Mouse (Mus musculus) bone marrow macrophage, adult 2 months (primary cell): Measurements from ENCODE around the gene Gm11627. TPM values are rescaled to one million over a fixed set of nuclear protein-coding genes. Genes with fewer than 3 reads are reported as not detected.
"Not testable (repeated sequence)": the region's sequence is repeated elsewhere in the genome, so short reads cannot be mapped to it uniquely, and the experiment has no call there.

Experiments
- H3K27ac ChIP-seq: 2 replicates; pipeline ENCODE4 v1.5.1; 2012; ENCODE audit warnings: low read depth, low read length; ENCODE audit not compliant: insufficient read depth
- H3K4me1 ChIP-seq: 2 replicates; pipeline ENCODE4 v1.6.1; 2012; ENCODE audit warnings: low read length; ENCODE audit not compliant: control insufficient read depth, insufficient read depth
- H3K4me3 ChIP-seq: 2 replicates; pipeline ENCODE4 v1.5.1; 2012; ENCODE audit warnings: mild to moderate bottlenecking, low read length, moderate library complexity; ENCODE audit not compliant: insufficient read depth
- CTCF ChIP-seq: IDR thresholded peaks from 2 replicates; pipeline ENCODE4 v1.5.1; 2012; ENCODE audit warnings: low read depth, mild to moderate bottlenecking, low read length, moderate library complexity
- POLR2A ChIP-seq: IDR thresholded peaks from 2 replicates; pipeline ENCODE4 v1.6.1; 2012; ENCODE audit warnings: mild to moderate bottlenecking, low read depth, low read length, borderline replicate concordance
- polyA plus RNA-seq: library from polyadenylated mRNA; stranded (reverse); fragments of >200 nt; gene quantifications from 2 replicates; pipeline ENCODE4 v1.2.4, GENCODE M21; 2012; ENCODE audit not compliant: missing spikeins, insufficient read depth, insufficient read length

Gene Gm11627
- polyA plus RNA-seq, 1 experiment = not detected

- H3K27ac ChIP-seq = no peak overlapping the region
- H3K4me1 ChIP-seq = no peaks in the 10 kb centered on the region
- TF ChIP-seq POLR2A (no peak), CTCF (no peak)
- H3K4me3 ChIP-seq = no peak overlapping the region
Measured at GRCm38 (mm10) chr11:102565741-102566140, 13.5 kb downstream of the Gm11627 start.

- H3K27ac ChIP-seq, H3K4me1 ChIP-seq, H3K4me3 ChIP-seq: not testable (repeated sequence)
Measured at GRCm38 (mm10) chr11:102564952-102565671, 14.1 kb downstream of the Gm11627 start.

- Histone ChIP-seq H3K4me3 (no peak overlapping the region), H3K4me1 (peaks cover 8% of the 10 kb centered on the region), H3K27ac (no peak overlapping the region)
- TF ChIP-seq CTCF = no peak
- no peak for TF ChIP-seq POLR2A
Measured at GRCm38 (mm10) chr11:102558704-102559103, 20.6 kb downstream of the Gm11627 start.

- Histone ChIP-seq H3K4me3 (no peak overlapping the region), H3K27ac (no peak overlapping the region), H3K4me1 (peaks cover 8% of the 10 kb centered on the region)
- no peak for TF ChIP-seq CTCF
- TF ChIP-seq POLR2A = no peak
Measured at GRCm38 (mm10) chr11:102557386-102557785, 21.9 kb downstream of the Gm11627 start.

GRCm38 (mm10) chr11:102556716-102557074 is 22.6 kb downstream of the Gm11627 start:
- Histone ChIP-seq H3K27ac (no peak overlapping the region), H3K4me3 (no peak overlapping the region), H3K4me1 (peaks cover 8% of the 10 kb centered on the region)
- no peak for TF ChIP-seq CTCF
- TF ChIP-seq POLR2A = no peak

- TF ChIP-seq POLR2A = 0 out of 2 replicates have a peak, but pooled peaks have one; percentile 82
- no peak for TF ChIP-seq CTCF
- H3K4me1 ChIP-seq = peaks cover 8% of the 10 kb centered on the region
- H3K27ac ChIP-seq = peak within 1 kb of the TSS; percentile 74
- peak within 1 kb of the TSS; percentile 96 for H3K4me3 ChIP-seq
Measured at GRCm38 (mm10) chr11:102556031-102556715, 23.1 kb downstream of the Gm11627 start, which contains the start of gene Gpatch8. Gene Gpatch8 (minus strand): TSS chr11:102556392.

- H3K4me3 ChIP-seq = peak overlapping the region; percentile 96
- TF ChIP-seq POLR2A = no peak; the same call in 1 of the 2 replicates
- TF ChIP-seq CTCF = no peak
Measured at GRCm38 (mm10) chr11:102555400-102556030, 23.7 kb downstream of the Gm11627 start.

GRCm38 (mm10) chr11:102552051-102552450 is 27.2 kb downstream of the Gm11627 start:
- peaks cover 10% of the 10 kb centered on the region for H3K4me1 ChIP-seq
- H3K4me3 ChIP-seq = no peak overlapping the region
- H3K27ac ChIP-seq = no peak overlapping the region
- no peak for TF ChIP-seq POLR2A
- TF ChIP-seq CTCF = no peak

More at GRCm38 (mm10) chr11:102555400-102556030, 23.7 kb downstream of the Gm11627 start:
- Histone ChIP-seq H3K4me1 (peaks cover 10% of the 10 kb centered on the region), H3K27ac (peak overlapping the region; percentile 74)

- Histone ChIP-seq H3K4me3 (no peak overlapping the region), H3K4me1 (peaks cover 10% of the 10 kb centered on the region), H3K27ac (no peak overlapping the region)
- TF ChIP-seq CTCF (no peak), POLR2A (no peak)
Measured at GRCm38 (mm10) chr11:102551176-102551575, 28.1 kb downstream of the Gm11627 start.

GRCm38 (mm10) chr11:102541471-102541870 is 37.8 kb downstream of the Gm11627 start:
- H3K27ac ChIP-seq = no peak overlapping the region
- H3K4me3 ChIP-seq = no peak overlapping the region
- TF ChIP-seq POLR2A = no peak
- no peak for TF ChIP-seq CTCF
- H3K4me1 ChIP-seq = no peaks in the 10 kb centered on the region

- H3K27ac ChIP-seq, H3K4me3 ChIP-seq, H3K4me1 ChIP-seq: not testable (repeated sequence)
Measured at GRCm38 (mm10) chr11:102540286-102540685, 39.0 kb downstream of the Gm11627 start.
